Mouse (Mus musculus): ENCODE measurements around the gene Cfap45.
A peak's percentile ranks its signal among the peaks of the same experiment; 100 is the strongest.

Cfap45 gene

DNA sequence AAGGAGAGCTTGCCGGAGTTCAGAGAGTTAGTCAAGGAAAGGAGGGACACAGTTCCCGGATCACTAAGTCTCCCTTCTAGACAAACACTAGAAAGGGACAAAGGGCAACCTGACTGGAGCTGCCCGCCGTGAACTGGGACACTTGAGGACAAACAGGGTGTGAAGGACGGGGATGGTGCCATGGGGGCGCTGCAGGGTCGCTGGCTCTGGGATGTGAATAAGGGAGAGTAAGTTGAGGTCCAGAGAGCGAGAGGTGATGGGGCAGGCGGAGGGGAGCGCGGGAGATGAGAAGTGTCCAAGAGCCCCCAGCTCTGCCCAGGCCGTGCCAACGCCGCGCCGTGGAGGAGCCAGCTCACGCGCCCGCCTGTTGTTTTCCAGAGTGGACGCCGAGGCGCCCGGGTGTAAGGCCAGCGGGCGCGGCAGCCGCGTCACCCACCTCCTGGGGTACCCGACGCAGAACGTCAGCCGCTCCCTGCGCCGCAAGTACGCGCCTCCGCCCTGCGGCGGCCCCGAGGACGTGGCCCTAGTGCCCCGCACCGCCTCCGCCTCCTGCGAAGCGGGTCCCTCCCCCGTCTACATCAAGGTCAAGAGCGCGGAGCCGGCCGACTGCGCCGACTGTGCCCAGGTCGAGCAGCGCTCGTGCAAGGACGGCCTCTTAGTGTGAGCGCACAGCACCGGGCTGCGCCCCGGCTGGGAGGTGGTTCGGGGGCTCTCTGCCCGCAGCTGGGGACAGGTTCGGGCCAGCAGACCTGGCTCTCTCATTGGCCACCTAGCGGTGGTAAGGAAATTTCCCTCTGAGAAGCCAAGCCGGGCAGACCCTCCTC lies 42.3 kb downstream of the Cfap45 start:
- DNase-seq (ENCODE audit: low spot score in 2 of 2), result peak; percentile 34

GRCm38 (mm10) chr1:172563465-172563828 lies 42.8 kb downstream of the Cfap45 start:
- no peak for DNase-seq (ENCODE audit: low spot score in 2 of 2)

- DNase-seq (ENCODE audit: low spot score in 2 of 2), result no peak
These were observed 45.5 kb downstream of the Cfap45 start for GRCm38 (mm10) chr1:172566131-172566530.

DNA sequence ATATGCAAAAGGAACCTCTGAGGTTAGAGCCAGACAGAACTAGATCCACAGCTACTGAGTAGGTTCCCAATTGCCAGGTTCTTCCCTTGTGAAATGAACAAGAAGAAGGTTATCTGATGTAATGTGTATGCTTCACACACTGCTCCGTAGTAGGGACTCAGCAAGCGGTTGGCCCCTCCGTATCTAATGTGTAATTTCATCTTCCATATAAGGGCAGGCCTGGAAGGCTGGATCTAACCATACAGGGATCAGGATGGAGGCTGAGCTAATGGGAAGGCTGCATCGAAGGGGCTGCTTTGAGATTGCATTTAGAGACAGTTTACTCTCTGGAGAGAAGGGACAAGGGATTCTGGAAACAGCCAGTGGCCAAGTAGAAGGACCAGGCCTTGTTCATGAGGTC lies 47.2 kb downstream of the Cfap45 start:
- DNase-seq (ENCODE audit: low spot score in 2 of 2), result no peak

DNA sequence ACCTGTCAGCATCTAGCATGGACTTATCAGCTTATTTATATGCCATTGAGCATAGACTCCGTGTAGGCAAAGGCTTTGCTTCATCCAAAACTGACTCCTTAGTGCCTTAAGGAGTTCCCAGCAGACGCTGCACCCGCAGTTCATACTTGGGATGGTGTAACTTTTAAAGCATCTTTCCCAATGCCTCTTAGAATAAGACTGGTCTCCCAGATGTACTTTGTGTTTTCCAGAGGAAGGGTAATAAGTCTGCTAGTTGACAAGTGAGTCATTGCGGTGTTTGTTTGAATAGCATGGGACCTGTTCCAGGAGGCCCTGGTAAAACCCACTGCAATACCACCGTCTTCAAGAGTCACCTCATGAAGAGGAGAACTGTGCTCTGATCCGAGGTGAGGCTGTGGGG lies 59.5 kb downstream of the Cfap45 start:
- DNase-seq (ENCODE audit: low spot score in 2 of 2), result no peak

DNA sequence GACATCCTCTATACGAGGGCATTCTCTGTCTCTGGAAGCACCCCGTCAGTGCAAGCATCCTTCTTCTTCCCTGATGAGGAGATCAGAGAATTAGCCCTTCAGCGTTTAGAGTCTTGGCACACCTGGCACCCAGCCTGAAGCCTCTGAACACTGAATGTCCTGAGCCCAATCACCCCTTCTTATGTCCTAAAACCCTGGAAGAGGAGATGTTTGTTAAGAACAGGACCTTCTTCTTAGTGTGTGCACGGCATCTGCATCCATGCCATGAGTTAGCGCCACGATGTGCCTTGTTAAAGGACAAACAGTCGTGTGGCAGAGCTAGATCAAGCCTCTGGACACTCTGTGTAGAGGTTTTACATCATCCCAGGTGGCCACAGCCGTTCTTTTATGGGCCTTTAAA lies 61.8 kb downstream of the Cfap45 start:
- DNase-seq (ENCODE audit: low spot score in 2 of 2), result no peak

- no peak for DNase-seq (ENCODE audit: low spot score in 2 of 2)
These were observed 63.7 kb downstream of the Cfap45 start for GRCm38 (mm10) chr1:172584271-172584670.

GRCm38 (mm10) chr1:172585026-172585425 lies 64.4 kb downstream of the Cfap45 start:
- DNase-seq (ENCODE audit: low spot score in 2 of 2), result no peak

GRCm38 (mm10) chr1:172585612-172586567 lies 65.3 kb downstream of the Cfap45 start:
- no peak for DNase-seq (ENCODE audit: low spot score in 2 of 2)

DNA sequence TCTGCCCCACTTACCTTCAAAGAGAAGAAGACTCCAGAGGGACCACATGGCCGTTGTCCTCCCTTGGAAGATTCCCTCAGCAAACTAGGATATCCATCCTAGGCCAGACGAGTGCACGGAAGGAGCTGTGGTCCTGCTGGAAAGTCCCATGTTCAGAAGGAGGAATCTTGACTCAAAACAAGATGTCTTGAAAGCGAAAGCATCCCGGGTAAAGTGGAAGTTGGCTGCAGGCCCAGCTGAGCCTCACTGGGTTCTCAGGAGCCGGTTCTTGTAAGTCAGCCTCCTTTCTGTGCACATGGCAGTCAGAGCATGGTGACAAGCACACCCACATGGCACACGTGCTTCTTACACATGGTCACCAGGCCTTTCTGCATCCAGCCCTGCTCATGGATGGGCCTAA lies 69.8 kb downstream of the Cfap45 start, which contains the start of gene Slamf8:
Gene Slamf8, minus strand, starts transcription at position 184 of the 400 bp plus-strand sequence.
- peak; percentile 7 to 12 for DNase-seq (ENCODE audit: low spot score in 2 of 2)

DNA sequence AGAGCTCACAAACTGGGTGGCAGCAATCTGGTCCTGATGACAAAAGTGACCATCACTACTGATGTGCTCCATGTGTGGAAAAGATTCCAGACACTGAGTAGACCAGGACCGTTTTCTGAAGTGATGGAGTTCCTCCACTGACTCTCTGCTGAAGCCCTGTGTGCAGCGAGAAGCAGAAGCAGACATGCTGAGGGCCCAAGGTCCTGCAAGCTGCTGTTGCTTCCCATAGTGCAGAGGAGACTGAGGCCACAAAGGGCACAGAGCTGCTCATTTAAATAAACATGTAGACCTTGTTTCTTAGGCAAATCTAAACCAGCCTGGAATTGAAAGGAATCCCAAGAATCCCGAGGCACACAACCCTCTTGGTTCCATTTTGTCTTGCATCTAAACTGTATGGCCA lies 72.7 kb downstream of the Cfap45 start:
- DNase-seq (ENCODE audit: low spot score in 2 of 2), result no peak

GRCm38 (mm10) chr1:172593956-172594355 lies 73.4 kb downstream of the Cfap45 start:
- DNase-seq (ENCODE audit: low spot score in 2 of 2), result no peak

GRCm38 (mm10) chr1:172594495-172594894 lies 73.9 kb downstream of the Cfap45 start:
- no peak for DNase-seq (ENCODE audit: low spot score in 2 of 2)

Data from right cerebral cortex, postnatal 36 days (tissue).